Mouse (Mus musculus): ENCODE measurements around the gene Slc44a5. TPM values are rescaled to one million over a fixed set of nuclear protein-coding genes. Genes with fewer than 3 reads are reported as not detected.

Slc44a5 gene
- polyA plus RNA-seq, 1 experiment from 2014 or later, result 2.2 TPM

GRCm38 (mm10) chr3:154192328-154193030 lies 219.2 kb downstream of the Slc44a5 start:
- DNase-seq (ENCODE audit: low spot score) (peak; percentile 53), ATAC-seq (replicated peaks; ENCODE audit: low FRiP score) (peak; percentile 45; the same call in 1 of the 2 replicates)
- Histone ChIP-seq H3K9ac (ENCODE audit: low read length) (peak overlapping the region; percentile 16; the same call in 1 of the 2 replicates), H3K36me3 (ENCODE audit: control insufficient read depth, insufficient read depth, low read length) (no peaks in the 10 kb centered on the region), H3K27me3 (ENCODE audit: control insufficient read depth, insufficient read depth, low read length) (no peaks in the 10 kb centered on the region), H3K4me1 (replicated peaks; ENCODE audit: control insufficient read depth, insufficient read depth, low read length) (peaks cover 4% of the 10 kb centered on the region; the same call in 1 of the 2 replicates), H3K9me3 (ENCODE audit: control insufficient read depth, low read length) (no peaks in the 10 kb centered on the region), H3K27ac (ENCODE audit: low read depth, low read length) (no peak overlapping the region), H3K4me3 (ENCODE audit: low read depth, low read length) (no peak overlapping the region), H3K4me2 (ENCODE audit: low read depth, low read length, severe bottlenecking) (no peak overlapping the region)
- 12% methylated on average over 13 of the region's 14 CpGs for WGBS

GRCm38 (mm10) chr3:154193189-154193840 lies 220.1 kb downstream of the Slc44a5 start:
- H3K4me2 ChIP-seq (ENCODE audit: low read depth, low read length, severe bottlenecking), result no peak overlapping the region
- H3K27me3 ChIP-seq (ENCODE audit: control insufficient read depth, insufficient read depth, low read length), result no peaks in the 10 kb centered on the region
- no peak overlapping the region for H3K27ac ChIP-seq (ENCODE audit: low read depth, low read length)
- H3K36me3 ChIP-seq (ENCODE audit: control insufficient read depth, insufficient read depth, low read length), result no peaks in the 10 kb centered on the region
- no peak overlapping the region for H3K9ac ChIP-seq (ENCODE audit: low read length)
- no peaks in the 10 kb centered on the region for H3K9me3 ChIP-seq (ENCODE audit: control insufficient read depth, low read length)
- H3K4me3 ChIP-seq (ENCODE audit: low read depth, low read length), result no peak overlapping the region
- ATAC-seq (replicated peaks; ENCODE audit: low FRiP score) (0 out of 2 replicates have a peak, but pooled peaks have one; percentile 31), DNase-seq (ENCODE audit: low spot score) (peak; percentile 53)
- H3K4me1 ChIP-seq (replicated peaks; ENCODE audit: control insufficient read depth, insufficient read depth, low read length), result peaks cover 4% of the 10 kb centered on the region; the same call in 1 of the 2 replicates
- 57% methylated on average over 10 of the region's 10 CpGs for WGBS

GRCm38 (mm10) chr3:154200422-154200828 lies 227.2 kb downstream of the Slc44a5 start:
- no peaks in the 10 kb centered on the region for H3K36me3 ChIP-seq (ENCODE audit: control insufficient read depth, insufficient read depth, low read length)
- H3K4me3 ChIP-seq (ENCODE audit: low read depth, low read length), result no peak overlapping the region
- DNase-seq (ENCODE audit: low spot score) (peak; percentile 43), ATAC-seq (replicated peaks; ENCODE audit: low FRiP score) (no peak)
- H3K9me3 ChIP-seq (ENCODE audit: control insufficient read depth, low read length), result no peaks in the 10 kb centered on the region
- WGBS, result 72% methylated on average over 8 of the region's 8 CpGs
- no peak overlapping the region for H3K9ac ChIP-seq (ENCODE audit: low read length)
- H3K27me3 ChIP-seq (ENCODE audit: control insufficient read depth, insufficient read depth, low read length), result no peaks in the 10 kb centered on the region
- H3K4me2 ChIP-seq (ENCODE audit: low read depth, low read length, severe bottlenecking), result no peak overlapping the region
- no peak overlapping the region for H3K27ac ChIP-seq (ENCODE audit: low read depth, low read length)
- H3K4me1 ChIP-seq (replicated peaks; ENCODE audit: control insufficient read depth, insufficient read depth, low read length), result no peaks in the 10 kb centered on the region

- Histone ChIP-seq H3K27me3 (ENCODE audit: control insufficient read depth, insufficient read depth, low read length) (no peaks in the 10 kb centered on the region), H3K36me3 (ENCODE audit: control insufficient read depth, insufficient read depth, low read length) (no peaks in the 10 kb centered on the region), H3K4me1 (replicated peaks; ENCODE audit: control insufficient read depth, insufficient read depth, low read length) (no peaks in the 10 kb centered on the region), H3K4me2 (ENCODE audit: low read depth, low read length, severe bottlenecking) (no peak overlapping the region), H3K27ac (ENCODE audit: low read depth, low read length) (no peak overlapping the region), H3K9ac (ENCODE audit: low read length) (no peak overlapping the region), H3K4me3 (ENCODE audit: low read depth, low read length) (no peak overlapping the region), H3K9me3 (ENCODE audit: control insufficient read depth, low read length) (no peaks in the 10 kb centered on the region)
- no peak for ATAC-seq (replicated peaks; ENCODE audit: low FRiP score)
- WGBS, result 89% methylated on average over 12 of the region's 12 CpGs
- peak; percentile 21 for DNase-seq (ENCODE audit: low spot score)
These were observed 228.6 kb downstream of the Slc44a5 start for GRCm38 (mm10) chr3:154201796-154202195.

GRCm38 (mm10) chr3:154202383-154202782 lies 229.1 kb downstream of the Slc44a5 start:
- DNase-seq (ENCODE audit: low spot score) (no peak), ATAC-seq (replicated peaks; ENCODE audit: low FRiP score) (no peak)
- Histone ChIP-seq H3K27me3 (ENCODE audit: control insufficient read depth, insufficient read depth, low read length) (no peaks in the 10 kb centered on the region), H3K27ac (ENCODE audit: low read depth, low read length) (no peak overlapping the region), H3K4me2 (ENCODE audit: low read depth, low read length, severe bottlenecking) (no peak overlapping the region), H3K9ac (ENCODE audit: low read length) (no peak overlapping the region), H3K4me1 (replicated peaks; ENCODE audit: control insufficient read depth, insufficient read depth, low read length) (no peaks in the 10 kb centered on the region), H3K9me3 (ENCODE audit: control insufficient read depth, low read length) (no peaks in the 10 kb centered on the region), H3K36me3 (ENCODE audit: control insufficient read depth, insufficient read depth, low read length) (no peaks in the 10 kb centered on the region), H3K4me3 (ENCODE audit: low read depth, low read length) (no peak overlapping the region)
- 87% methylated on average over 13 of the region's 13 CpGs for WGBS

GRCm38 (mm10) chr3:154208479-154208878 lies 235.2 kb downstream of the Slc44a5 start:
- Histone ChIP-seq H3K4me1 (replicated peaks; ENCODE audit: control insufficient read depth, insufficient read depth, low read length) (0 out of 2 replicates have a peak, but pooled peaks cover 2% of the 10 kb centered on the region), H3K27me3 (ENCODE audit: control insufficient read depth, insufficient read depth, low read length) (no peaks in the 10 kb centered on the region), H3K9ac (ENCODE audit: low read length) (no peak overlapping the region), H3K9me3 (ENCODE audit: control insufficient read depth, low read length) (no peaks in the 10 kb centered on the region), H3K36me3 (ENCODE audit: control insufficient read depth, insufficient read depth, low read length) (no peaks in the 10 kb centered on the region), H3K27ac (ENCODE audit: low read depth, low read length) (no peak overlapping the region), H3K4me2 (ENCODE audit: low read depth, low read length, severe bottlenecking) (no peak overlapping the region), H3K4me3 (ENCODE audit: low read depth, low read length) (no peak overlapping the region)
- ATAC-seq (replicated peaks; ENCODE audit: low FRiP score) (no peak), DNase-seq (ENCODE audit: low spot score) (peak; percentile 4)
- WGBS, result 91% methylated on average over 2 of the region's 2 CpGs

GRCm38 (mm10) chr3:154209201-154209754 lies 236.0 kb downstream of the Slc44a5 start:
- ATAC-seq (replicated peaks; ENCODE audit: low FRiP score) (peak; percentile 27), DNase-seq (ENCODE audit: low spot score) (peak; percentile 48)
- Histone ChIP-seq H3K4me1 (replicated peaks; ENCODE audit: control insufficient read depth, insufficient read depth, low read length) (0 out of 2 replicates have a peak, but pooled peaks cover 2% of the 10 kb centered on the region), H3K27me3 (ENCODE audit: control insufficient read depth, insufficient read depth, low read length) (no peaks in the 10 kb centered on the region), H3K9me3 (ENCODE audit: control insufficient read depth, low read length) (no peaks in the 10 kb centered on the region), H3K4me3 (ENCODE audit: low read depth, low read length) (no peak overlapping the region), H3K27ac (ENCODE audit: low read depth, low read length) (no peak overlapping the region), H3K36me3 (ENCODE audit: control insufficient read depth, insufficient read depth, low read length) (no peaks in the 10 kb centered on the region), H3K9ac (ENCODE audit: low read length) (no peak overlapping the region), H3K4me2 (ENCODE audit: low read depth, low read length, severe bottlenecking) (no peak overlapping the region)
- WGBS, result 36% methylated on average over 4 of the region's 4 CpGs

GRCm38 (mm10) chr3:154209776-154210430 lies 236.7 kb downstream of the Slc44a5 start:
- DNase-seq (ENCODE audit: low spot score), result peak; percentile 3
- WGBS, result 23% methylated on average over 4 of the region's 4 CpGs
- H3K27me3 ChIP-seq (ENCODE audit: control insufficient read depth, insufficient read depth, low read length), result no peaks in the 10 kb centered on the region
- no peak overlapping the region for H3K4me2 ChIP-seq (ENCODE audit: low read depth, low read length, severe bottlenecking)
- no peak overlapping the region for H3K27ac ChIP-seq (ENCODE audit: low read depth, low read length)
- no peak overlapping the region for H3K4me3 ChIP-seq (ENCODE audit: low read depth, low read length)
- H3K9me3 ChIP-seq (ENCODE audit: control insufficient read depth, low read length), result no peaks in the 10 kb centered on the region
- H3K4me1 ChIP-seq (replicated peaks; ENCODE audit: control insufficient read depth, insufficient read depth, low read length), result 0 out of 2 replicates have a peak, but pooled peaks cover 2% of the 10 kb centered on the region
- no peak overlapping the region for H3K9ac ChIP-seq (ENCODE audit: low read length)
- no peaks in the 10 kb centered on the region for H3K36me3 ChIP-seq (ENCODE audit: control insufficient read depth, insufficient read depth, low read length)
- peak; percentile 69 for ATAC-seq (replicated peaks; ENCODE audit: low FRiP score)

All from forebrain, embryonic 11.5 days (tissue).